Mouse (Mus musculus): ENCODE results near the gene Ip6k2. TPM values are rescaled to one million over a fixed set of nuclear protein-coding genes. Genes with fewer than 3 reads are reported as not detected.

The Ip6k2 gene
- polyA plus RNA-seq (2017; shearing (Covaris generic)): 44.0 TPM

GRCm38 (mm10) chr9:108783548-108784463, at the start of gene Ip6k2:
TSS of gene Ip6k2 (plus strand) at chr9:108783796.

GRCm38 (mm10) chr9:108808163-108808665, 24.6 kb downstream of the Ip6k2 start, which contains the start of gene Nckipsd:
TSS of gene Nckipsd (plus strand) at chr9:108808368.

GRCm38 (mm10) chr9:108825820-108826699, 42.5 kb downstream of the Ip6k2 start, which contains the start of gene Celsr3:
TSS of gene Celsr3 (plus strand) at chr9:108826320.

GRCm38 (mm10) chr9:108852976-108853375, 69.4 kb downstream of the Ip6k2 start, which contains the start of gene Slc26a6:
TSS of gene Slc26a6 (plus strand) at chr9:108853283.

Other genes starting within 250 kb of the Ip6k2 start
- gene Impdh2, start 223.5 kb upstream of the Ip6k2 start, polyA plus RNA-seq (2017; shearing (Covaris generic)): 128 TPM
- 19.7 TPM for gene Ndufaf3, start 216.4 kb upstream of the Ip6k2 start, polyA plus RNA-seq (2017; shearing (Covaris generic))
- gene Dalrd3, start 213.9 kb upstream of the Ip6k2 start, polyA plus RNA-seq (2017; shearing (Covaris generic)): 67.8 TPM
- gene Wdr6, start 205.1 kb upstream of the Ip6k2 start, polyA plus RNA-seq (2017; shearing (Covaris generic)): 33.6 TPM
- gene P4htm, start 186.1 kb upstream of the Ip6k2 start, polyA plus RNA-seq (2017; shearing (Covaris generic)): 9.8 TPM
- 182 TPM for gene Arih2, start 134.4 kb upstream of the Ip6k2 start, polyA plus RNA-seq (2017; shearing (Covaris generic))
- gene Slc25a20, start 121.7 kb upstream of the Ip6k2 start, polyA plus RNA-seq (2017; shearing (Covaris generic)): 18.9 TPM
- 17.3 TPM for gene Prkar2a, start 94.5 kb upstream of the Ip6k2 start, polyA plus RNA-seq (2017; shearing (Covaris generic))
- gene Nckipsd, start 24.6 kb downstream of the Ip6k2 start, polyA plus RNA-seq (2017; shearing (Covaris generic)): 10.0 TPM
- gene Celsr3, start 42.5 kb downstream of the Ip6k2 start, polyA plus RNA-seq (2017; shearing (Covaris generic)): 0.27 TPM
- gene Slc26a6, start 69.5 kb downstream of the Ip6k2 start, polyA plus RNA-seq (2017; shearing (Covaris generic)): 12.1 TPM
- not detected for gene Tmem89, start 130.8 kb downstream of the Ip6k2 start, polyA plus RNA-seq (2017; shearing (Covaris generic))
- gene Uqcrc1, start 152.8 kb downstream of the Ip6k2 start, polyA plus RNA-seq (2017; shearing (Covaris generic)): 278 TPM
- gene Col7a1, start 169.8 kb downstream of the Ip6k2 start, polyA plus RNA-seq (2017; shearing (Covaris generic)): 0.58 TPM
- not detected for gene Ucn2, start 202.2 kb downstream of the Ip6k2 start, polyA plus RNA-seq (2017; shearing (Covaris generic))
- 9.0 TPM for gene Pfkfb4, start 208.0 kb downstream of the Ip6k2 start, polyA plus RNA-seq (2017; shearing (Covaris generic))